Mouse (Mus musculus) myocyte (in vitro differentiated cells): Measurements from ENCODE around the gene Urb2. TPM values are rescaled to one million over a fixed set of nuclear protein-coding genes. Genes with fewer than 3 reads are reported as not detected.

Experiments used
- H3K27me3 ChIP-seq: one replicate; pipeline ENCODE4 v1.6.1; 2011; ENCODE audit not compliant: control insufficient read depth, insufficient read depth, insufficient read length
- H3K36me3 ChIP-seq: one replicate; pipeline ENCODE4 v1.6.1; 2011; ENCODE audit not compliant: control insufficient read depth, insufficient read depth
- H3K4me2 ChIP-seq: one replicate; pipeline ENCODE4 v1.6.1; 2011; ENCODE audit warnings: low read depth, control low read depth
- H3K4me3 ChIP-seq: one replicate; pipeline ENCODE4 v1.5.1; 2011; ENCODE audit warnings: mild to moderate bottlenecking, control low read depth, moderate library complexity
- H3K79me2 ChIP-seq: one replicate; pipeline ENCODE4 v1.6.1; 2011; ENCODE audit not compliant: control insufficient read depth, insufficient read depth
- H3ac ChIP-seq: one replicate; pipeline ENCODE4 v1.6.1; 2011; ENCODE audit not compliant: control insufficient read depth, insufficient read length
- CEBPB ChIP-seq: IDR thresholded peaks from 2 replicates; pipeline ENCODE4 v1.6.1; 2011; ENCODE audit warnings: mild to moderate bottlenecking, moderate library complexity; ENCODE audit not compliant: poor library complexity, insufficient read depth, severe bottlenecking
- E2F4 ChIP-seq: IDR thresholded peaks from one replicate; pipeline ENCODE4 v1.6.1; 2011; ENCODE audit warnings: mild to moderate bottlenecking, control low read depth, moderate library complexity; ENCODE audit not compliant: insufficient read depth
- MAX ChIP-seq: IDR thresholded peaks from one replicate; pipeline ENCODE4 v1.6.1; 2011; ENCODE audit warnings: low read depth, mild to moderate bottlenecking, control low read depth
- MYOD1 ChIP-seq, 3 experiments: IDR thresholded peaks; one replicate each; pipeline ENCODE4 v1.6.1; 2011; ENCODE audit warnings: control low read depth in 2 of 3, low read depth in 2 of 3, mild to moderate bottlenecking in 2 of 3, moderate library complexity in 1 of 3; ENCODE audit not compliant: insufficient read length in 2 of 3, control insufficient read depth in 1 of 3
- MYOG ChIP-seq, 3 experiments: IDR thresholded peaks; one replicate each; pipeline ENCODE4 v1.6.1; 2011; ENCODE audit warnings: control low read depth in 2 of 3, low read depth in 2 of 3, mild to moderate bottlenecking in 2 of 3; ENCODE audit not compliant: insufficient read length in 2 of 3, control insufficient read depth in 1 of 3, insufficient read depth in 1 of 3
- POLR2A ChIP-seq: IDR thresholded peaks from one replicate; pipeline ENCODE4 v1.6.1; 2011; ENCODE audit warnings: low read depth, mild to moderate bottlenecking, control low read depth, moderate library complexity; ENCODE audit not compliant: insufficient read length
- POLR2AphosphoS2 ChIP-seq: IDR thresholded peaks from one replicate; pipeline ENCODE4 v1.6.1; 2011; ENCODE audit warnings: low read depth, control low read depth; ENCODE audit not compliant: insufficient read length
- REST ChIP-seq: IDR thresholded peaks from one replicate; pipeline ENCODE4 v1.6.1; 2011; ENCODE audit warnings: mild to moderate bottlenecking, control low read depth, moderate library complexity; ENCODE audit not compliant: insufficient read depth, insufficient read length
- SRF ChIP-seq: IDR thresholded peaks from one replicate; pipeline ENCODE4 v1.6.1; 2011; ENCODE audit warnings: low read depth; ENCODE audit not compliant: control insufficient read depth, insufficient read length
- TCF12 ChIP-seq: IDR thresholded peaks from one replicate; pipeline ENCODE4 v1.6.1; 2011; ENCODE audit warnings: mild to moderate bottlenecking, control low read depth; ENCODE audit not compliant: poor library complexity, insufficient read depth, severe bottlenecking
- TCF3 ChIP-seq: IDR thresholded peaks from one replicate; pipeline ENCODE4 v1.6.1; 2011; ENCODE audit warnings: low read depth, control low read depth; ENCODE audit not compliant: insufficient read length
- USF1 ChIP-seq: IDR thresholded peaks from one replicate; pipeline ENCODE4 v1.6.1; 2011; ENCODE audit warnings: low read depth, mild to moderate bottlenecking, control low read depth, moderate library complexity
- polyA plus RNA-seq: library from polyadenylated mRNA; unstranded; fragments of >200 nt; fragmentation: generic; extraction: Trizol; gene quantifications from one replicate; pipeline ENCODE4 v1.2.1, GENCODE M21; 2012; ENCODE audit warnings: missing spikeins

Urb2 gene
- polyA plus RNA-seq, 1 experiment = 5.6 TPM

GRCm38 (mm10) chr8:124089016-124089415 is 67.7 kb downstream of the Urb2 start:
- no peak overlapping the region for H3ac ChIP-seq
- H3K4me3 ChIP-seq = no peak overlapping the region
- TF ChIP-seq MAX (no peak), POLR2AphosphoS2 (no peak), POLR2A (no peak), CEBPB (no peak), MYOG (IDR thresholded peaks at IDR 0.05; ENCODE audit: control insufficient read depth in 1 of 3, insufficient read depth in 1 of 3, insufficient read length in 2 of 3, low read depth in 2 of 3) (no peak), E2F4 (no peak), TCF3 (no peak), REST (no peak), TCF12 (no peak), SRF (no peak), USF1 (no peak), MYOD1 (IDR thresholded peaks at IDR 0.05; ENCODE audit: control insufficient read depth in 1 of 3, insufficient read length in 2 of 3, low read depth in 2 of 3) (no peak)
- no peaks in the 10 kb centered on the region for H3K36me3 ChIP-seq
- no peaks in the 10 kb centered on the region for H3K79me2 ChIP-seq
- H3K27me3 ChIP-seq = no peaks in the 10 kb centered on the region
- no peak overlapping the region for H3K4me2 ChIP-seq

DNA sequence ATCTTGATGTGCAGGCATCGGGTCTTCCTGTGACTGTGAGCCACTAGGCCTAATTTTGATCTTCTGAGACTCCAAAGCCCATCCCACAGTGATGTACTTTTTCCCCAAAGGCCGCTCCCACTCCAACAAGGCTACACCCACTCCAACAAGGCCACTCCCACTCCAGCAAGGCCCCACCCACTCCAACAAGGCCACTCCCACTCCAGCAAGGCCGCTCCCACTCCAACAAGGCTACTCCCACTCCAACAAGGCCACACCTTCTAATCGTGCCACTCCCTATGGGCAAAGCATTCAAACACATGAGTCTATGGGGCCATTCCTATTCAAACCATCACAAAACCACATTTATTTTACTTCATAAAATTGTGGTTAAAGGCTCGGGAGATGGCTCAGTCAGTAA is 69.2 kb downstream of the Urb2 start:
- no peak overlapping the region for H3ac ChIP-seq
- no peak overlapping the region for H3K4me2 ChIP-seq
- H3K36me3 ChIP-seq = no peaks in the 10 kb centered on the region
- no peaks in the 10 kb centered on the region for H3K27me3 ChIP-seq
- H3K4me3 ChIP-seq = no peak overlapping the region
- TF ChIP-seq SRF = no peak
- no peak for TF ChIP-seq TCF3
- no peak for TF ChIP-seq MAX
- TF ChIP-seq USF1 = no peak
- no peak for TF ChIP-seq POLR2A
- no peak for TF ChIP-seq MYOD1 (IDR thresholded peaks at IDR 0.05; ENCODE audit: control insufficient read depth in 1 of 3, insufficient read length in 2 of 3, low read depth in 2 of 3)
- no peak for TF ChIP-seq MYOG (IDR thresholded peaks at IDR 0.05; ENCODE audit: control insufficient read depth in 1 of 3, insufficient read depth in 1 of 3, insufficient read length in 2 of 3, low read depth in 2 of 3)
- TF ChIP-seq REST = no peak
- no peak for TF ChIP-seq POLR2AphosphoS2
- no peaks in the 10 kb centered on the region for H3K79me2 ChIP-seq

Other genes starting within 250 kb of the Urb2 start
- 24.0 TPM for gene Rab4a, start 215.5 kb upstream of the Urb2 start, polyA plus RNA-seq
- gene Ccsap, start 161.3 kb upstream of the Urb2 start, polyA plus RNA-seq = 2.3 TPM
- gene Acta1, start 126.8 kb upstream of the Urb2 start, polyA plus RNA-seq = 9,007 TPM
- gene Nup133, start 72.2 kb upstream of the Urb2 start, polyA plus RNA-seq = 11.7 TPM
- gene Abcb10, start 38.4 kb upstream of the Urb2 start, polyA plus RNA-seq = 11.0 TPM
- gene Taf5l, start 111 bp upstream of the Urb2 start, polyA plus RNA-seq = 16.0 TPM
- gene Galnt2, start 209.9 kb downstream of the Urb2 start, polyA plus RNA-seq = 59.4 TPM